Mouse (Mus musculus) midbrain, postnatal 0 days (tissue): Measurements from ENCODE around the gene Bbip1. TPM values are rescaled to one million over a fixed set of nuclear protein-coding genes. Genes with fewer than 3 reads are reported as not detected.

ENCODE experiments used
- ATAC-seq: fragments of 200-750 bp; cut with Nextera tagmentation; 2 replicates; pipeline ENCODE4 v1.8.0; 2017; ENCODE audit warnings: moderate number of reproducible peaks, mild to moderate bottlenecking, moderate TSS enrichment, moderate library complexity; ENCODE audit not compliant: low FRiP score
- DNase-seq: peaks from one replicate; pipeline ENCODE4 v3.0.0-alpha.2; 2015; ENCODE audit warnings: low spot score
- H3K27ac ChIP-seq: fragments of 300-500 bp; sonication (generic); 2 replicates; pipeline ENCODE4 v1.5.1; 2014; ENCODE audit warnings: low read depth, mild to moderate bottlenecking, low read length, mixed read lengths
- H3K27me3 ChIP-seq: fragments of 300-500 bp; sonication (generic); 2 replicates; pipeline ENCODE4 v1.6.1; 2014; ENCODE audit warnings: low read length, control low read depth, mixed read lengths; ENCODE audit not compliant: insufficient read depth
- H3K36me3 ChIP-seq: fragments of 300-500 bp; sonication (generic); 2 replicates; pipeline ENCODE4 v1.6.1; 2014; ENCODE audit warnings: low read length, control low read depth, mixed read lengths; ENCODE audit not compliant: insufficient read depth
- H3K4me1 ChIP-seq: fragments of 300-500 bp; sonication (generic); 2 replicates; pipeline ENCODE4 v1.6.1; 2014; ENCODE audit warnings: mild to moderate bottlenecking, control low read depth, antibody characterized with exemption, low read length, mixed read lengths; ENCODE audit not compliant: insufficient read depth
- H3K4me2 ChIP-seq: fragments of 300-500 bp; sonication (generic); 2 replicates; pipeline ENCODE4 v1.6.1; 2014; ENCODE audit warnings: low read depth, mild to moderate bottlenecking, low read length, mixed read lengths; ENCODE audit not compliant: poor library complexity, severe bottlenecking
- H3K4me3 ChIP-seq: fragments of 300-500 bp; sonication (generic); 2 replicates; pipeline ENCODE4 v1.5.1; 2014; ENCODE audit warnings: low read depth, mild to moderate bottlenecking, low read length, moderate library complexity
- H3K9ac ChIP-seq: fragments of 300-500 bp; sonication (generic); replicated peaks from 2 replicates; pipeline ENCODE4 v1.6.1; 2014; ENCODE audit warnings: mild to moderate bottlenecking, low read length, moderate library complexity, mixed read lengths; ENCODE audit not compliant: poor library complexity, severe bottlenecking
- H3K9me3 ChIP-seq: fragments of 300-500 bp; sonication (generic); 2 replicates; pipeline ENCODE4 v1.6.1; 2016; ENCODE audit warnings: low read length, control low read depth
- CTCF ChIP-seq: IDR thresholded peaks from 2 replicates; pipeline ENCODE4 v1.5.1; 2016; ENCODE audit warnings: antibody characterized with exemption, mild to moderate bottlenecking
- WGBS: fragments of 180-500 bp; shearing (Covaris S2); extraction: QIAGEN DNeasy Blood & Tissue Kit; methylation state at CpG from one replicate; pipeline ENCODE4 v1.1.7; 2014; 5-methylcytosine and 5-hydroxymethylcytosine counted together
- polyA plus RNA-seq: library from polyadenylated mRNA; unstranded; fragments of >200 nt; fragmentation: Nextera tagmentation; extraction: Ambion mirVana; gene quantifications from 2 replicates; pipeline ENCODE4 v1.2.1, GENCODE M21; 2015
- total RNA-seq: library from RNA; depleted of rRNA; stranded (reverse); fragments of >200 nt; gene quantifications from 2 replicates; pipeline ENCODE4 v1.2.3, GENCODE M21; 2014

The Bbip1 gene
- total and polyA plus RNA-seq, 2 experiments from 2014 or later: 74.2 to 154 TPM

DNA sequence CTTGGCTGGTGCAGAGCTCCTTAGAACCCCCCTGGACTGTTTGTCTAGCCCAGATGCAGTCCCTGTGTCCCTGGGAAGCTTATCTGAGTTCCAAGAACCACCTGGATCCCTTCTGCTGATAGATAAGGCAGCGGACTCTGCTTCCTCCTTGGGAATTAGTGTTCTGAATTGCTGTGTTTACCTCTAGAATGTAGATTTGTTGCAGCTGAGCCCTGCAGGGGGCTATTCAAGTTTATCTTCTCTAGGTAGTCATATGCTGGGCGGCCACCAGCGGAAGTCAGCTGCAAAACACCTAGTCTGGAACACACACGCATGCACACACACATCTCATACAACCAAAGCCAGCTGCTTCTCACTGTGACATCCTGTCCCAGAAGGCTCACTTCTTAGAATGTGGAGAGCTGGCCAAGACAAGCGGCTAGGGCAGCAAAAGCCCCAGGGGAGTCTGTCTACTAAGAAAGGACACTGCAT, 53.6 kb downstream of the Bbip1 start:
- ATAC-seq (no peak), DNase-seq (peak; percentile 20)
- H3K36me3 ChIP-seq: no peaks in the 10 kb centered on the region
- H3K4me3 ChIP-seq: no peak overlapping the region
- no peaks in the 10 kb centered on the region for H3K9me3 ChIP-seq
- no peaks in the 10 kb centered on the region for H3K4me1 ChIP-seq
- no peak overlapping the region for H3K9ac ChIP-seq
- H3K27ac ChIP-seq: no peak overlapping the region
- no peak for TF ChIP-seq CTCF
- H3K4me2 ChIP-seq: no peak overlapping the region
- H3K27me3 ChIP-seq: no peaks in the 10 kb centered on the region
- 68% methylated on average over 5 of the region's 5 CpGs for WGBS

DNA sequence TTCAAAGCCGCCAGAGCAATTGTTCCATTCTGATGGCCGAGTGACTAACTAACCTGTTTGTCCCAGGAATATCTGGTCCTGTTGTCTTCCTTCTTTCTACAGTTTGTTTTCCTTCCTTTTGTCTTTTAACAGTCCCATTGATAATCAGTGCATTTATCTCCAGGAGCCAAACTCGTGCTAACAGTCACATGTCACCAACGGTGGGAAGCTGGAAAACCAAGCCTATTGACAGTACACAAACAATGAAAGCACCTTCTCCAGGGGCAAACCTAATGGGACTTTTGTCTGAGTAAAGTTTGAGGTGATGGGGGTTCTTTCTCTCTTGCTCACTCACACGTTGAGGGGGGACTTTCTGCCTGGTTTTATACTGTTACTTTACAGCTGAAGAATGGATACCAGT, 54.2 kb downstream of the Bbip1 start:
- Histone ChIP-seq H3K9ac (no peak overlapping the region), H3K27ac (no peak overlapping the region), H3K4me3 (no peak overlapping the region), H3K36me3 (no peaks in the 10 kb centered on the region), H3K9me3 (no peaks in the 10 kb centered on the region), H3K27me3 (no peaks in the 10 kb centered on the region), H3K4me2 (no peak overlapping the region), H3K4me1 (no peaks in the 10 kb centered on the region)
- no peak for DNase-seq
- 58% methylated on average over 5 of the region's 5 CpGs for WGBS
- no peak for ATAC-seq
- TF ChIP-seq CTCF: no peak

DNA sequence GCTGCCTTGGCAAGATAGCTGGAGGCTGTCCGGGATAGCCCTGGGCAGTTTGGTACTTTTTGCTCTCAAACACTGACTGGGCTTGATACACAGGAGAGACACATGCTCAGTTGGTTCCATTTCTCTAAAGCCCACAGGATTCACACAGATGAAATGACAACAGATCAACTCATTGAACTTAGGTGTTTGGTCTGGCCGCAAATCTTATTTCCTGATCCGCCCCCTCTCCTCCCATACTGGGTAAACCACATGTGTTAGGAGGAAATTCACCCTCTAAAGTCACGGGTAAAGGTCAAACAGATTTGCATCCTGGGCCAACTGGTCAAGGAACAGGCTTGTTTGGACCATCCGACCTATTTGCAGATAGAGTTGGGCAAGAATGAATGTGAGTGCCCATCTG, 54.9 kb downstream of the Bbip1 start:
- H3K9ac ChIP-seq: no peak overlapping the region
- no peaks in the 10 kb centered on the region for H3K36me3 ChIP-seq
- H3K27ac ChIP-seq: no peak overlapping the region
- TF ChIP-seq CTCF: no peak
- H3K4me3 ChIP-seq: no peak overlapping the region
- no peak overlapping the region for H3K4me2 ChIP-seq
- H3K4me1 ChIP-seq: no peaks in the 10 kb centered on the region
- DNase-seq (no peak), ATAC-seq (no peak)
- H3K9me3 ChIP-seq: no peaks in the 10 kb centered on the region
- WGBS: 78% methylated on average over 5 of the region's 5 CpGs
- no peaks in the 10 kb centered on the region for H3K27me3 ChIP-seq

DNA sequence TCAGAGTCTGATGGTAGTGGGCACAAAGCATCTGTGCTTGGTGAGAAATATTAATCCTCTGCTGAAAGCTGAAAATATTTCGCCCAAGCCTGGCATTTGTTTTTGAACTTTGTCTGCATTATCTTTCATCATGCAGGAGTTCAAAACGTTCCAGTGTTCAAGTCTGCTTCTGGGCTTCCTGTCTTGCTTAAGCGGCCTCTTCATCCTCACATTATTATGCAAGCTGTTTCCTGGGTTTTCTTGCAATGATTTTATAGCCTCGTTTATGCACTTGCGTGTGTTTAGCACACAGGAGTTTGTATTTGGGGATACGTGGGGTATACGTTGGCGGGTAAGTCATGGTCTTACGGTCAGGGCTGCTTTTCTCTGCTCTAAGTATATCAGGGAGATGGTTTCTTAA, 56.1 kb downstream of the Bbip1 start:
- Histone ChIP-seq H3K27ac (no peak overlapping the region), H3K27me3 (no peaks in the 10 kb centered on the region), H3K9me3 (no peaks in the 10 kb centered on the region), H3K9ac (no peak overlapping the region), H3K4me2 (no peak overlapping the region), H3K36me3 (no peaks in the 10 kb centered on the region), H3K4me3 (no peak overlapping the region), H3K4me1 (no peaks in the 10 kb centered on the region)
- ATAC-seq (no peak), DNase-seq (no peak)
- no peak for TF ChIP-seq CTCF
- 81% methylated on average over 9 of the region's 9 CpGs for WGBS

DNA sequence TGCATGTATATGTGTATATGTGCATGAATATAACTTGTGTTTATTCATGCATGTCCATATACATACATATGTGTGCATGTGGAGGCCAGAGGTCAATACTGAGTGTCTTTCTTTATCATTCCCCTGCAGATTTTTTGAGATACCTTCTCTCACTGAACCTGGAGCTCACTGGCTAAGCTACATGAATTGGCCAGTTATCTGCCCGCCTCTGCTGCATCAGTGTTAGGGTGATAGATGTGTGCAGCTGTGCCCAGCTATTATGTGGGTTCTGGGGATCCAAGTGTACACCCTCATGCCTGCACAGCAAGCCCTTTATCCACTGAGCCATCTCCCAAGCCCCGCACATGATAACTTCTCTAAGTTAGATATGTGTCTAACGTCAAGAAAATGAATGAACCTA, 56.6 kb downstream of the Bbip1 start:
- no peak for TF ChIP-seq CTCF
- Histone ChIP-seq H3K27ac (no peak overlapping the region), H3K9ac (no peak overlapping the region), H3K27me3 (no peaks in the 10 kb centered on the region), H3K4me3 (no peak overlapping the region), H3K4me2 (no peak overlapping the region), H3K9me3 (no peaks in the 10 kb centered on the region), H3K4me1 (no peaks in the 10 kb centered on the region), H3K36me3 (no peaks in the 10 kb centered on the region)
- 83% methylated on average over 3 of the region's 3 CpGs for WGBS
- no peak for ATAC-seq
- no peak for DNase-seq

DNA sequence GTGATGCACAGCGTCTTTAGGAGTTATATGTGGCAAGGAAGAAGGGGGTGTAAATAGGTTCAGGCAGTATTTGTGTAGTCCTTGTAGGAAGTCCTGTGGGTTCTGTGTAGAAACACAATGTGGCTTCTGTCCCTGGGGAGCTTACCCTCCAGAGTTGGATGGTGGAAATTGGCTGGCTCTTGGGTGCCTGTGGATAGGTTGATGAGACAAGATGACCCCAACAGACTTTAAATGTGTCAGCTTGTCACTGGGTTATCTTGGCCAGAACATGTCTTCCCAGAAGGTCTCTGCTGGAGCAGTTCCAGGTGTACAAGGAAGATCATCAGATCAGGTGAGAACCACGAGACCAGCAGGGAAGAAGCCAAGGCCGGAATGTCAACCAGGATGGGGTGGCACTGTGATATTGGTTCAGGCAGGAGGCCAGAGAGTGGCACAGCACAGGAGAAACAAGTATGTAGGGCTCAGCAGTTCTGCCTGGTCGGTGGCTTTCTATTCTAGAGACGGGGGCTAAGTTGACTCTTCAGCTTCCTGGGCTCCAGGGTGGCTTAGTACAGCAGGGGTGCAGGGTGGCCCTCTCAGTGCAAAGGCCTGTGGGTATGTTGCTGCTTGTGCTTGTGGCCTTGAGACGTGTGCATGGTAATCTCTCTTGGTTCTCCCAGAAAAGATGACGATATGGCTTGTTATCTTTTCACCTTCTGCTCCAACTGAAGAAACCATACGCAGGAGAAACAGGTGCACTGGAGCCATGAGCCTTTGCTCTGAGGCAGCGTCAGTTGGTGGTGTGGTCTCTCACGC, 57.7 kb downstream of the Bbip1 start:
- no peak overlapping the region for H3K27ac ChIP-seq
- H3K4me2 ChIP-seq: no peak overlapping the region
- no peaks in the 10 kb centered on the region for H3K27me3 ChIP-seq
- 88% methylated on average over 10 of the region's 10 CpGs for WGBS
- no peak overlapping the region for H3K4me3 ChIP-seq
- DNase-seq (no peak), ATAC-seq (no peak)
- no peaks in the 10 kb centered on the region for H3K4me1 ChIP-seq
- no peak overlapping the region for H3K9ac ChIP-seq
- no peaks in the 10 kb centered on the region for H3K9me3 ChIP-seq
- TF ChIP-seq CTCF: no peak
- no peaks in the 10 kb centered on the region for H3K36me3 ChIP-seq
